Mouse (Mus musculus) liver, postnatal 0 days (tissue): ENCODE measurements around the gene Rrnad1.

ENCODE experiments used
- CTCF ChIP-seq: sonication (generic); IDR thresholded peaks from 2 replicates; pipeline ENCODE4 v1.5.1; 2016; ENCODE audit warnings: antibody characterized with exemption, low read depth
- EP300 ChIP-seq: IDR thresholded peaks from 2 replicates; pipeline ENCODE4 v1.6.1; 2016; ENCODE audit warnings: antibody characterized with exemption, low read depth, mild to moderate bottlenecking

DNA sequence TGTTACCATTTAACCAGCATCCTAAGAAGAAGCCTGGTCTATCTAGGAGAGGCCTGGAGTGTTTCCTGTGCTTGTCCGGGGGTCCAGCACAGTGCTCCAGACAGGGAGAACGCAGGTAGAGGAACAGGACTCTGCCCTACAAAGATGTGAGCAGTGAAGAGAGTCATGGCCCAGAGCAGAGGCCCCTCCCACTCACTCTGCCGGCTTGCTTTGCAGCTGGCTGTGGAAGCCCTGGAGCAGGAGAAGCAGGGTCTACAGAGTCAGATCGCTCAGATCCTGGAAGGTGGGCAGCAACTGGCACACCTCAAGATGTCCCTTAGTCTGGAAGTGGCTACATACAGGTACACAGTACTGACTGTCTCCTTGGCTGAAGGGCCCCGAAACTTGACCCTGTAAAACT is 42.3 kb upstream of the Rrnad1 start:
- TF ChIP-seq CTCF (no peak), EP300 (no peak)
